ENCODE assay signal across 19 mouse cellular contexts in the genomic region with DNA sequence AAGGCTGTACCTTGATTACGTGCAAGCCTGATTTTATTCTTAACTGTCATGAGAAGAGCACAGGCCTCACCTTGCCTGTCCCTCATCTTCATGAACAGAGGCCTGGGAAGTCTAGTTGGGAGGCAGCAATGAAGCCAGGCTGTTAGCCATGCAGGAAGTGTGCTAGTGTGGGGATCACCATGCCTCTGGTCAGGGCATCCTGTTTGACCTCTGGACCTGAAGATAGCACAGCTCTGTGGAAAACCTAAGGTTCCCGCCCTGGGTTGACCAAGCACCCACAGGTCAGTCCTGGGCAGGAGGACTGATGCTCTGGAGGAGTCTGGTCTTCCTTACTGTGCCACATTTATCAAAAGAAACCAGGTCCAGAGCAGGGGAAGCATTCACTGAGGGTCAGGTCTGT.
DNase-seq lines count a peak whose midpoint lies in the region; ATAC-seq and TF ChIP-seq lines count a peak whose summit lies in the region.
"Had no signal": no experiment of that assay in that cellular context is flagged by ENCODE, and none has a peak within 500 bp of the region (broad histone marks: within the 10 kb centered on the region; RNA-seq: fewer than 3 reads in every experiment).

No protein-coding gene starts in this region.

- no peak for TF ChIP-seq EP300 in heart, adult 2 months (IDR thresholded peaks at IDR 0.05; ENCODE audit: insufficient read depth, low read depth, low read length)

- H3K4me1 ChIP-seq in heart, embryonic 10.5 days = no peaks in the 10 kb centered on the region
- no peaks in the 10 kb centered on the region for H3K4me1 ChIP-seq in heart, adult 2 months (ENCODE audit: control insufficient read depth, insufficient read depth, low read length)
- H3K4me1 ChIP-seq: embryonic facial prominence, embryonic 10.5 days; embryonic facial prominence, embryonic 12.5 days; forebrain, embryonic 13.5 days; forebrain, embryonic 15.5 days had no signal

- WGBS in heart, embryonic 10.5 days = 72% methylated on average over 2 of the region's 2 CpGs
- WGBS in heart, adult 2 months = 48% methylated on average over 2 of the region's 2 CpGs

- no peaks in the 10 kb centered on the region for H3K36me3 ChIP-seq in heart, embryonic 10.5 days
- H3K36me3 ChIP-seq in heart, adult 2 months (ENCODE audit: control insufficient read depth, insufficient read depth, low read length) = no peaks in the 10 kb centered on the region
- H3K36me3 ChIP-seq: embryonic facial prominence, embryonic 10.5 days; embryonic facial prominence, embryonic 12.5 days; forebrain, embryonic 15.5 days had no signal

- peak; percentile 54 for DNase-seq in heart, embryonic 10.5 days (ENCODE audit: low spot score)
- no peak for DNase-seq in heart, adult 2 months
- DNase-seq in urinary bladder, postnatal 25 days (ENCODE audit: low spot score) = no peak
- no peak for DNase-seq in testis, postnatal 14 days (ENCODE audit: low spot score)
- DNase-seq: adrenal gland, adult 8-10 months; adrenal gland, postnatal 14 days; adrenal gland, postnatal 36 days; cerebellum, adult 11-12 months; cerebellum, adult 2 months; cerebellum, adult 9-10 months; cerebellum, postnatal 10 days; cerebellum, postnatal 25 days; forebrain, postnatal 0 days had no signal

- no peak for TF ChIP-seq CTCF in heart, adult 2 months (IDR thresholded peaks at IDR 0.05)

- intact Hi-C loops in heart, adult 2 months (cut with DNase I) = loop anchor here (10.0 kb wide), 1 partner anchor 142 kb away; no protein-coding TSS in a partner anchor

- no peaks in the 10 kb centered on the region for H3K27me3 ChIP-seq in heart, embryonic 10.5 days (ENCODE audit: insufficient read depth, poor library complexity, severe bottlenecking)
- H3K27me3 ChIP-seq in heart, adult 2 months (ENCODE audit: control insufficient read depth, insufficient read depth, low read length) = no peaks in the 10 kb centered on the region
- H3K27me3 ChIP-seq: embryonic facial prominence, embryonic 12.5 days; forebrain, embryonic 13.5 days; forebrain, embryonic 15.5 days had no signal

- H3K9ac ChIP-seq in heart, adult 2 months (ENCODE audit: low read depth, low read length) = no peak overlapping the region
- H3K9ac ChIP-seq: embryonic facial prominence, embryonic 12.5 days; forebrain, embryonic 13.5 days; forebrain, embryonic 15.5 days; forebrain, postnatal 0 days had no signal

- H3K4me3 ChIP-seq in heart, embryonic 10.5 days = no peak overlapping the region
- H3K4me3 ChIP-seq in heart, adult 2 months = no peak overlapping the region
- H3K4me3 ChIP-seq: embryonic facial prominence, embryonic 10.5 days; embryonic facial prominence, embryonic 12.5 days; forebrain, embryonic 13.5 days; forebrain, embryonic 15.5 days had no signal

- H3K9me3 ChIP-seq in heart, embryonic 10.5 days = no peaks in the 10 kb centered on the region
- H3K9me3 ChIP-seq: embryonic facial prominence, embryonic 10.5 days; embryonic facial prominence, embryonic 12.5 days; forebrain, embryonic 13.5 days; forebrain, embryonic 15.5 days had no signal

- ATAC-seq in megakaryocyte, adult 5-6 weeks (ENCODE audit: poor library complexity, severe bottlenecking) = 0 out of 2 replicates have a peak, but pooled peaks have one; percentile 21
- ATAC-seq: activated CD4-positive, CD25-positive, alpha-beta regulatory T cell, adult 4 months; forebrain, embryonic 13.5 days; forebrain, embryonic 15.5 days; forebrain, postnatal 0 days had no signal

- no peaks in the 10 kb centered on the region for H3K79me2 ChIP-seq in heart, adult 2 months (replicated peaks; ENCODE audit: control insufficient read depth, insufficient read depth, low read length)

- no peak for TF ChIP-seq POLR2A in heart, adult 2 months (IDR thresholded peaks at IDR 0.05; ENCODE audit: insufficient read depth, low read depth, low read length)

- H3K27ac ChIP-seq in heart, embryonic 10.5 days = no peak overlapping the region
- H3K27ac ChIP-seq in heart, adult 2 months = no peak overlapping the region
- H3K27ac ChIP-seq: embryonic facial prominence, embryonic 10.5 days; embryonic facial prominence, embryonic 12.5 days; forebrain, embryonic 13.5 days; forebrain, embryonic 15.5 days had no signal
